Mouse (Mus musculus): Measurements from ENCODE around the gene Xrcc6.

Gene Xrcc6

DNA sequence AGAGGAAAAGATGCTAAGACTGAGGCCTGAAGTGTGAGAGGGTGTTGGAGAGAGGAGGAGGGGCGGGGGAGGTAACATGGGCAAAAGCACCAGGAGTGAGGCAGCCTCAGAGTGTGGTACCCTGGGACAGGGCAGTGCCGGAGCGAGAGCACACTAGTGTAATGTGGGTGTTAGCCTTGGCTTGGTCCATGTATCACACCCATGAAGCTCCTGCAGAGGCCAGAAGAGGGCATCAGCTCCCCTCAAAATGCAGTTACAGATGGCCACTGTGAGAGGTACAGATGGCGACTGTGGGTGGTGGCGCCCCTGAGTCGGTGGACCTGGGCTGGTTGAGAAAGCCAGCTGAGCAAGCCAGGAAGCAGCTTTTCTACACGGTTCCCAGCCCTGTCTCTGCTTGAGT lies 93.5 kb downstream of the Xrcc6 start:
- DNase-seq (ENCODE audit: low read depth): peak; percentile 58

DNA sequence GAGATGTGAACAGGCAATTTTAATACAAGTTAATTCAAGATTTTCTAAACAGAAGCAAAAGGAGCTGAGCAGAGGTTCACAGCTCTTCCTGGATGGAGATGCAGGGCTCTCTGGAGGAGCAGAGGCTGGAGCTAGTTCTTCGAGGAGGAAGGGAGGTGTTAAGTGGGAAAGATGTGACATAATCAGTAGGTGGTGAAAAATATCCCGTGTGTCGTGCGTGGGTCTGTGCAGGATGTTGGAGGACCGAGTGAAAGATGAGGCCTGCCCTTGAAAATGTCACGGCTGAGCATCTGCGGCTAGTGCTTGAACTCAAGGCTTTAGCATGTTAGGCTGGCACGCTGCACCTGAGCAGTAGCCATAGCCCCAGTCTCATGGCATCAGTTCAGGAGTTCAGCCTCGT lies 98.0 kb downstream of the Xrcc6 start:
- DNase-seq (ENCODE audit: low read depth): no peak

- DNase-seq (ENCODE audit: low read depth): peak; percentile 27
Measured at GRCm38 (mm10) chr15:82086131-82086530, 98.5 kb downstream of the Xrcc6 start.

- no peak for DNase-seq (ENCODE audit: low read depth)
Measured at GRCm38 (mm10) chr15:82087266-82087665, 99.6 kb downstream of the Xrcc6 start.

Data from NIH3T3 (cell line).